Mouse (Mus musculus): Measurements from ENCODE around the gene Mmp19. TPM values are rescaled to one million over a fixed set of nuclear protein-coding genes. Genes with fewer than 3 reads are reported as not detected.

Gene Mmp19
- polyA plus RNA-seq, 1 experiment from 2014 or later, result 0.87 TPM

DNA sequence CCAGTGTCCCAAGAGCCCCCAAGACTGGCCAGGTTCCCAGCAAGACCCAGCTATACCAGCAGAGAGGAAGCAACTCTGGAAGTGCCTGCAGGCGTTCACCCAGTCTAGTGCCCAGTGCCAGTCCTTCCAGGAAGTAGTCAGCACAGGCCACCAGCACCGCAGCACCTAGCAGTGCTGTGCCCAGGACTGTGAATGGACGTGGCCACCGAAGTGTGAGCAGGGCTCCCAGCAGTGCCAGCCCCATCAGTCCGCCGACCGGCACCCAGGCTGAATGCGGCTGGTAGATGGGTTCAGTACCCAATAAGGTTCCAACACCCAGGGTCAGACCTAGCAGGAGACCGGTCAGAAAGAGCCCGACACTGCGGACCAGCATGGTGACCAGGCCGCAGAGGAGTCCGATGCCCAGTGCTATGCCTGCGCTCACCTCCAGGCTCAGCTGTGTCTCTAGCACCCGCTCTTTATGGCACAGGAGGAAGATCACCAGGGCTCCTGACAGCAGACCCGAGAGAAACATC lies 11.3 kb downstream of the Mmp19 start:
- Histone ChIP-seq H3K9me3 (no peaks in the 10 kb centered on the region), H3K27me3 (replicated peaks) (no peaks in the 10 kb centered on the region), H3K36me3 (peaks cover 58% of the 10 kb centered on the region), H3K4me3 (peak overlapping the region; percentile 77; the same call in 1 of the 2 replicates), H3K4me1 (peaks cover 29% of the 10 kb centered on the region), H3K27ac (replicated peaks) (no peak overlapping the region), H3K4me2 (peak overlapping the region; percentile 78), H3K9ac (peak overlapping the region; percentile 92)
- ATAC-seq (ENCODE audit: extremely low read depth, insufficient number of reproducible peaks, low FRiP score, low TSS enrichment), result no peak
- 82% methylated on average over 16 of the region's 16 CpGs for WGBS

DNA sequence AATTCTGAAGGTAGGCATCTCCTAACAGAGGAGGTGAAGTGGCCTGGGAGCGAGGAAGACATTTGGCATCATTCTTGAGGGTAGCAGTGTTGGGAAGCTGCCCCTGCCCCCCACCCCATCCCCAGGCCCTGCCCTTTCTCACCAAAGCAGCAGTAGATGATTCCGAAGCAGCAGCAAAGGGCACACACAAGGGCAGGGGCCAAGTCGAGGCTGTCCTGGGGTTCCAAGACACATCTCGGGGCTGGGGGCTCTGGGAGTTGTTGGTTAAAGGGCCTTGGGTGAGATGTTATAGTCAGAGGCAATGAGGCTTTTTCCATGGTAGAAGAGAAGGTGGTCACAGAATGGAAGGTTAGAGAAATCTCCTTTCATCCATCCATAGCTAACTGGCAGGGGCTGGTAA lies 12.2 kb downstream of the Mmp19 start:
- Histone ChIP-seq H3K4me1 (peaks cover 38% of the 10 kb centered on the region), H3K4me3 (peak overlapping the region; percentile 77), H3K9me3 (no peaks in the 10 kb centered on the region), H3K27me3 (replicated peaks) (no peaks in the 10 kb centered on the region), H3K4me2 (peak overlapping the region; percentile 78), H3K36me3 (peaks cover 61% of the 10 kb centered on the region), H3K27ac (replicated peaks) (peak overlapping the region; percentile 97), H3K9ac (peak overlapping the region; percentile 92)
- no peak for ATAC-seq (ENCODE audit: extremely low read depth, insufficient number of reproducible peaks, low FRiP score, low TSS enrichment)
- 54% methylated on average over 4 of the region's 4 CpGs for WGBS

DNA sequence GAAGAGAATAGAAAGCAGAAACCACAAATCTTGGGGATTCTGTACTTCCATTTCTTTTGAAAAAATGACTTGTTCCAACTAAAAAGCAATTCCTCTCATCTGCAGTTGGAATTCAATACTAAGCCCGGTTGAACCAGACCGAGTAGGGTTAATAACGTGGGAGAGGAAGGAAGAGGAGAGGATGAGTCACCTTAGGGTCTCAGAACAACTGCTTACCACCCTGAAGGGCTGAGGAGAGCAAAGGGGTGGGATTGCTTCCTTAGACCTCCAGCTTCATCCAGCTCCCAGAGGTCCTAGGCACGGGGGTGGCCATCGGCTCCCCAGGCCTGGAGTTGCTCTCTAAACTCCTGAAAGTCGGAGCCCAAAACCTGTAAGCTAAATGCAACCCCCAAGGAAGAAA lies 12.7 kb downstream of the Mmp19 start:
- H3K4me2 ChIP-seq, result peak overlapping the region; percentile 78
- H3K9me3 ChIP-seq, result no peaks in the 10 kb centered on the region
- H3K27ac ChIP-seq (replicated peaks), result peak overlapping the region; percentile 97
- H3K4me1 ChIP-seq, result peaks cover 42% of the 10 kb centered on the region
- peak overlapping the region; percentile 77 for H3K4me3 ChIP-seq
- peaks cover 61% of the 10 kb centered on the region for H3K36me3 ChIP-seq
- H3K9ac ChIP-seq, result peak overlapping the region; percentile 92
- WGBS, result 9% methylated on average over 6 of the region's 6 CpGs
- no peaks in the 10 kb centered on the region for H3K27me3 ChIP-seq (replicated peaks)
- ATAC-seq (ENCODE audit: extremely low read depth, insufficient number of reproducible peaks, low FRiP score, low TSS enrichment), result no peak

GRCm38 (mm10) chr10:128803771-128804270 lies 13.1 kb downstream of the Mmp19 start, which contains the start of gene Dnajc14:
Dnajc14 (plus strand) TSS chr10:128804062.
- Histone ChIP-seq H3K9ac (peak within 1 kb of the TSS; percentile 92), H3K4me3 (peak within 1 kb of the TSS; percentile 77), H3K27ac (replicated peaks) (peak within 1 kb of the TSS; percentile 97), H3K4me1 (peaks cover 47% of the 10 kb centered on the region), H3K4me2 (peak within 1 kb of the TSS; percentile 78), H3K36me3 (peaks cover 60% of the 10 kb centered on the region), H3K9me3 (no peaks in the 10 kb centered on the region), H3K27me3 (replicated peaks) (no peaks in the 10 kb centered on the region)
- WGBS, result under 1% methylated on average over 14 of the region's 14 CpGs
- no peak for ATAC-seq (ENCODE audit: extremely low read depth, insufficient number of reproducible peaks, low FRiP score, low TSS enrichment)

DNA sequence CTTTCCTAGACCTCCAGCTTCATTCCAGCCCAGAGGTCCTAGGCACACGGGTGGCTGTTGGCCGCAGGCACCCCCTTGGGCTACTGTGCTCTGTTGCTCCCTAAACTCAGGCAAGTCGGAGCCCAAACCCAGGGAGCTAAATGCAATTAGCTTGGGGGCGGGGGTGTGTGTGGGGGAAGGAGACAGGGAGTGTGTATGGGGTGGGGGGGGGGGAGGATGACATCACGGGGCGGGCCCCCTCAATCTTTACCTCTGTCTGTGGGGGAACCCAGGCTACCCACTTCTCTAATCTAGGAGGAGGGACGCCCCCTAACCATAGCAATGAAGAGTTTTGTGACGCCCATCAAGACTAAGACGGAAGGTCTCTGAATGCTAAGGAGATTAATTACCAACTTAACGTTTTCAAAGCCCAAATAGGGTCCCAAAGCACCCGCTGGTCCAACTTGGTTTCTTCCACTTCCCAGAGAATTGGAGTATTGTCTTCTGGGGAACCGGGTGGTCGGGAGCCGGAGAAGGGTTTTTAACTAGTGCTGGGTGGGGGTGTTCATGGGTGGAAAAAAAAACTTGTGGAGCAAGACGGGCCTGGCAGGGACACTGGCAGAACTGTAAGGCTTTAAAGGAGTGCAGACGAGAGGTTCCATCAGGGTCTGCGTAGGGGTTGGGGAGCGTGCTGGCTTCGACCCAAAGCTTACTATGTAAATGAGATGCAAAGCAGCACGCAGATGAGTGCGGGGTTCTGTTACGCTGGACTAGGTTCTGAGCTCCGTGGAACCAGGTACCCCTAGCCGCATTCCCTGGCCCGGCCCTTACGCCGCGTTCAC lies 13.8 kb downstream of the Mmp19 start, which contains the start of gene Tmem198b:
Gene Tmem198b (minus strand): TSS at position 100 of the 821 bp plus-strand sequence.
- H3K4me1 ChIP-seq, result peaks cover 54% of the 10 kb centered on the region
- ATAC-seq (ENCODE audit: extremely low read depth, insufficient number of reproducible peaks, low FRiP score, low TSS enrichment), result peak; percentile 47

GRCm38 (mm10) chr10:128805092-128806000 lies 14.6 kb downstream of the Mmp19 start:
- peak; percentile 90 for ATAC-seq (ENCODE audit: extremely low read depth, insufficient number of reproducible peaks, low FRiP score, low TSS enrichment)
- no peaks in the 10 kb centered on the region for H3K27me3 ChIP-seq (replicated peaks)
- under 1% methylated on average over 69 of the region's 70 CpGs for WGBS
- H3K4me1 ChIP-seq, result peaks cover 55% of the 10 kb centered on the region
- peak overlapping the region; percentile 97 for H3K27ac ChIP-seq (replicated peaks)
- H3K4me2 ChIP-seq, result peak overlapping the region; percentile 78
- H3K9ac ChIP-seq, result peak overlapping the region; percentile 92
- H3K4me3 ChIP-seq, result peak overlapping the region; percentile 77
- peaks cover 59% of the 10 kb centered on the region for H3K36me3 ChIP-seq
- H3K9me3 ChIP-seq, result no peaks in the 10 kb centered on the region

More for the DNA sequence above, 13.8 kb downstream of the Mmp19 start, which contains the start of gene Tmem198b:
- WGBS, result under 1% methylated on average over 28 of the region's 28 CpGs
- no peaks in the 10 kb centered on the region for H3K9me3 ChIP-seq
- peak within 1 kb of the TSS; percentile 92 for H3K9ac ChIP-seq
- no peaks in the 10 kb centered on the region for H3K27me3 ChIP-seq (replicated peaks)
- peak within 1 kb of the TSS; percentile 97 for H3K27ac ChIP-seq (replicated peaks)
- peak within 1 kb of the TSS; percentile 78 for H3K4me2 ChIP-seq
- H3K4me3 ChIP-seq, result peak within 1 kb of the TSS; percentile 77
- H3K36me3 ChIP-seq, result peaks cover 59% of the 10 kb centered on the region

DNA sequence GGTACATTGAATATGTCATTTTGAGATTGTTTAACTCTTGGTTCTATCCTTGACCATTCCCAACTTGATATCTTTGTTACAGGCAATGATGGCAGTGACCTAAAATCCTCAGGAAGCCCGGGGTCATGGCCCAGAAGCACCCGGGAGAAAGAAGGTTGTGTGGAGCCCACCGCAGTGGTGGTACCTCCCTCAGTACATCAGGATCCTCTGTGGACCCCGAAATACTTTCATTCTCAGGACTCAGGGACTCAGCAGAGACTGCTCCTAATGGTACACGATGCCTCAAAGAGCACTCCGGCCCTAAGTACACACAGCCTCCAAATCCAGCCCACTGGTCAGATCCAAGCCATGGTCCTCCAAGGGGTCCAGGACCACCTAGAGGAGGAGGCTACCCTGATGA lies 15.4 kb downstream of the Mmp19 start:
- 48% methylated on average over 6 of the region's 6 CpGs for WGBS
- peak overlapping the region; percentile 78 for H3K4me2 ChIP-seq
- H3K4me3 ChIP-seq, result peak overlapping the region; percentile 77
- H3K27me3 ChIP-seq (replicated peaks), result no peaks in the 10 kb centered on the region
- peaks cover 55% of the 10 kb centered on the region for H3K4me1 ChIP-seq
- peak overlapping the region; percentile 97 for H3K27ac ChIP-seq (replicated peaks)
- peak overlapping the region; percentile 92 for H3K9ac ChIP-seq
- no peaks in the 10 kb centered on the region for H3K9me3 ChIP-seq
- ATAC-seq (ENCODE audit: extremely low read depth, insufficient number of reproducible peaks, low FRiP score, low TSS enrichment), result no peak
- peaks cover 54% of the 10 kb centered on the region for H3K36me3 ChIP-seq

DNA sequence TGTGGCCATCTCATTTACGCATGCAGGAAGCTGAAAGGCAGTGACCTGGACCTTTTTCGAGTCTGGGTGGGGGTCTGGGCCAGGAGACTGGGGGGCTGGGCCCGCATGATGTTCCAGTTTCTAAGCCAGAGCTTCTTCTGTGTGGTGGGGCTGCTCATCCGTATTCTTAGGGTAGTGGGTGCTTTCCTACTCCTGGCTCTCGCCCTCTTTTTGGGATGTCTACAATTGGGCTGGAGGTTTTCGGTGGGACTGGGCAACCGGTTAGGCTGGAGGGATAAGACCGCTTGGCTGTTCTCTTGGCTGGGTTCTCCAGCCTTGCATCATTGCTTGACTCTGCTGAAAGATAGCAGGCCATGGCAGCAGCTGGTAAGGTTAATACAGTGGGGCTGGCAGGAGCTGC lies 16.3 kb downstream of the Mmp19 start:
- Histone ChIP-seq H3K4me1 (peaks cover 54% of the 10 kb centered on the region), H3K4me3 (peak overlapping the region; percentile 77), H3K27ac (replicated peaks) (0 out of 2 replicates have a peak overlapping the region, but pooled peaks have one; percentile 97), H3K36me3 (peaks cover 45% of the 10 kb centered on the region), H3K9me3 (no peaks in the 10 kb centered on the region), H3K9ac (peak overlapping the region; percentile 92), H3K27me3 (replicated peaks) (no peaks in the 10 kb centered on the region), H3K4me2 (peak overlapping the region; percentile 78)
- ATAC-seq (ENCODE audit: extremely low read depth, insufficient number of reproducible peaks, low FRiP score, low TSS enrichment), result no peak
- WGBS, result 84% methylated on average over 8 of the region's 8 CpGs

GRCm38 (mm10) chr10:128817033-128817432 lies 26.3 kb downstream of the Mmp19 start, which contains the start of gene Sarnp:
Sarnp (plus strand) TSS chr10:128817333.
- Histone ChIP-seq H3K4me1 (peaks cover 19% of the 10 kb centered on the region), H3K4me3 (no peak within 1 kb of the TSS), H3K27ac (replicated peaks) (no peak within 1 kb of the TSS), H3K9me3 (no peaks in the 10 kb centered on the region), H3K4me2 (no peak within 1 kb of the TSS), H3K27me3 (replicated peaks) (no peaks in the 10 kb centered on the region), H3K36me3 (peaks cover 70% of the 10 kb centered on the region), H3K9ac (no peak within 1 kb of the TSS)
- WGBS, result 87% methylated on average over 13 of the region's 13 CpGs
- no peak for ATAC-seq (ENCODE audit: extremely low read depth, insufficient number of reproducible peaks, low FRiP score, low TSS enrichment)

GRCm38 (mm10) chr10:128820217-128820616 lies 29.5 kb downstream of the Mmp19 start:
- H3K9me3 ChIP-seq, result no peaks in the 10 kb centered on the region
- H3K36me3 ChIP-seq, result peaks cover 52% of the 10 kb centered on the region
- no peak overlapping the region for H3K9ac ChIP-seq
- WGBS, result 86% methylated on average over 4 of the region's 4 CpGs
- no peaks in the 10 kb centered on the region for H3K27me3 ChIP-seq (replicated peaks)
- H3K4me1 ChIP-seq, result peaks cover 29% of the 10 kb centered on the region
- no peak for ATAC-seq (ENCODE audit: extremely low read depth, insufficient number of reproducible peaks, low FRiP score, low TSS enrichment)
- H3K4me3 ChIP-seq, result peak overlapping the region; percentile 81; the same call in 1 of the 2 replicates
- H3K4me2 ChIP-seq, result peak overlapping the region; percentile 75
- H3K27ac ChIP-seq (replicated peaks), result no peak overlapping the region
